Mouse (Mus musculus) monocyte, adult 5-6 weeks (primary cell): ENCODE measurements around the gene Map3k7. TPM values are rescaled to one million over a fixed set of nuclear protein-coding genes. Genes with fewer than 3 reads are reported as not detected.
"Not testable (repeated sequence)": the region's sequence is repeated elsewhere in the genome, so short reads cannot be mapped to it uniquely, and the experiment has no call there.

Experiments
- ATAC-seq: fragments of 153-309, 156-312 bp; replicated peaks from 2 replicates; pipeline ENCODE4 v1.8.0; 2017; ENCODE audit warnings: mild to moderate bottlenecking; ENCODE audit not compliant: low TSS enrichment, insufficient number of reproducible peaks, severe bottlenecking, poor library complexity, low FRiP score
- total RNA-seq: library from RNA; stranded (forward); fragments of 200-1000, 200-491, 200-594 nt; gene quantifications from 3 replicates; pipeline ENCODE4 v1.2.3, GENCODE M21; 2017

Map3k7 gene
- total RNA-seq, 1 experiment from 2014 or later: 39.3 TPM

DNA sequence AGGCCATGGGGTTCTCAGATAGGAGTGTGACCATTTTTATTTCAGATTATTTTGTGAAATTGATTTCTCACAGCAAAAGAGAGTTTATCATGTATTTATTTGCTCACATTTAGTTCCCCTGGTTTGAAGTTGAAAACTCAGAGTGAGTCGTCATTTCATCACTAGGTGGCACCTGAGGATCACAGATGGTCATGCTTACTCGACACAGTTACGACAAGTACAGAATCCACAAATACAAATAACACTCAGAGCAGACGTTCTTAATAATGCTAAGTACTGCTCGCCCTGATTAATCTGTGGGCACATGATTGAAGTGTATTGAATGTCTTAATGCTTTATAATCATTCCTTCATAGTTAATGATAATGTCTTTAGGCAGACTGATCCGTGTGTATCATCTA, 8.3 kb downstream of the Map3k7 start:
- ATAC-seq: no peak; the same call in 1 of the 2 replicates

DNA sequence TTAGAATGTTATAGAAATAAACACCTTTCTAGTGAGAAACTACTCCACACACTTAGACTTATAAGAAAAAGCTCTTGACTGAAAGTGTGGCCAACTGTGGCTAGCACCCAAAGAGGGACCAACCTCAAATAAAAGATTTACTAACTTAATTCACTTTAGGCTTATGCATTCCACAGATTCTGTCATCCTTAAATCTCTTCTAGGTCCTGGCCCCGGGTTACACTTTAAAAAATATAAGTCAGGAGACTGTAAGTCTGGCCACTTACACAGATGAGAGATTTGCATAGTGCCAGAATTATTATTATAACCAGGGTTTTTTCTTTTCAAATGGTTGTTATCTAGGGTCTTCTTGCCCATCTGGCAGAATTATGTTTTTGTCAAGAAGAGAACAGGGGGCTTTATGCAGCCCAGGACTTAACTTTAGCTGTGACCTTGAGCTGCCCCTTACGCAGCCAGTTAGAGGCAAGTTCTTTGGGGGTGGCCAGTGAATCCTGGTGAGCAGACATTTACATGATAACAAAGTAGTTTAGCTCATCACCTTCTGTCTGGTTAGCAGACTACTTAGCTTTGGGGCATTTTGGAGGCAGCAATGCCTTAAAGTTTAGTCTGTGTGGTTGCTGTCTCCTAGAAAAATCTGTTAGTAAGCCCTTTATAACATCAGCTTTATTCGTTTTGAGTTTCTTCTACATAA, 11.5 kb downstream of the Map3k7 start:
- ATAC-seq: no peak

GRCm38 (mm10) chr4:31981863-31982262, 18.0 kb downstream of the Map3k7 start:
- ATAC-seq: no peak

- no peak for ATAC-seq
Observed at GRCm38 (mm10) chr4:31993386-31993785, 29.5 kb downstream of the Map3k7 start.

GRCm38 (mm10) chr4:31993865-31994264, 30.0 kb downstream of the Map3k7 start:
- no peak for ATAC-seq

DNA sequence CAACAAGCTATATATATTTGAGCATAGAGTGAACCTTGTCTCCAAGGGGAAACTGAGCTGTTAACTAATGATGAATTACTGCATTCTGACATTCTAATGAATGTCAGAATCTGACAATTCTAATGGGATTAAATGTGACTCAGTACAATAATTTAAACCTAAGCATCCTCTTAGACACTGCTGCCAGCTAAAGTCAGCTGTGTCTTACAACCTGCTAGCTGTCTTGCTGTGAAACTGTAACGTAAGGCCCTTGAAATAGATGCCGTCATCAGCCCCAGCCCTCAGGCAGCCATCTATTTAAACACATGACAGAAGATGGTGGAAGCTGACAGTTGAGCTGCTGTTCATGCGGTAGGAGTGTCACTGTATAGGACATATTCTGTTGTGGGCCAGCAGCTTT, 37.6 kb downstream of the Map3k7 start:
- ATAC-seq: no peak

GRCm38 (mm10) chr4:32004773-32005591, 41.1 kb downstream of the Map3k7 start:
- peak; percentile 22; the same call in 1 of the 2 replicates for ATAC-seq

GRCm38 (mm10) chr4:32007174-32007573, 43.3 kb downstream of the Map3k7 start:
- ATAC-seq: no peak

GRCm38 (mm10) chr4:32008095-32008494, 44.2 kb downstream of the Map3k7 start:
- no peak for ATAC-seq

- peak; percentile 64 for ATAC-seq
Observed at GRCm38 (mm10) chr4:32010808-32011207, 46.9 kb downstream of the Map3k7 start.

- ATAC-seq: peak; percentile 46; the same call in 1 of the 2 replicates
Observed at GRCm38 (mm10) chr4:32011218-32011973, 47.5 kb downstream of the Map3k7 start.

DNA sequence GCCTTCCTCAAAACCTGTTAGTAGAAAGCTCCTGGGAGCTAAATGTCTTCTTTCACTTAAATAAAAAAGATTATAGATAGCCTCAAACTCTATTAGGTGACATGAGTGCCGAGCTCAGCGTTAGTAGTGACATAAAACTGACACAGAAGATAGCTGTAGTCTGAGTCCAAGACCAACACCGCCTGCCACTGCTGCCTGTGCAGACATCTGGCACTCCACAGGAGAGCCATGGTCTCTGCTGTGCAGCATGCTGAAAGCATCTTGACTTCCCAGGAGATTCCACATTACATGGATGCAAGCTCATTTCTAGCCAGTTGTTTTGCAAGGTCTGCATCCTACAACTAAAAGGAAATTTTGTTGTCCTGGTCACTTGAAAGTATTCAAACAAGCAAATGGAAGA, 57.2 kb downstream of the Map3k7 start:
- no peak for ATAC-seq

- no peak for ATAC-seq
Observed at GRCm38 (mm10) chr4:32022321-32022720, 58.4 kb downstream of the Map3k7 start.

GRCm38 (mm10) chr4:32024170-32024569, 60.3 kb downstream of the Map3k7 start:
- ATAC-seq: not testable (repeated sequence)

DNA sequence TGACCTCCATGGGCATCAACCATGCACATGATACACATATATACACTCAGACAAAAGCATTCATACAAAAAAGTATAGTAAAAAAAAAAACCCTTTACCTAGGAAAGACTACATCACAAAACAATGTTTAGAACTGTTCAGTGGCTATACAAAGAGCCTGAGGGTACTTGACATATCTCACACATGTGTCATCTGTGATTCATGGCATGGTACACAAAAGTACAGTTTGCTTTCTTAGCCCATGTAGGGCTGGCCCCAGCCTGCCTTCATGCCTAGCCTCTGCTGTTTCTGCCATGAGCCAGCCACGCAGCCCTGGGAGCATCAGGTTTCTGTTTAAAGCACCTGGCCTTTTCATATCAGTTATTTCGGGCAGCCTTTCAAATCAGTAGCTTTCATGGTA, 61.2 kb downstream of the Map3k7 start:
- no peak for ATAC-seq

DNA sequence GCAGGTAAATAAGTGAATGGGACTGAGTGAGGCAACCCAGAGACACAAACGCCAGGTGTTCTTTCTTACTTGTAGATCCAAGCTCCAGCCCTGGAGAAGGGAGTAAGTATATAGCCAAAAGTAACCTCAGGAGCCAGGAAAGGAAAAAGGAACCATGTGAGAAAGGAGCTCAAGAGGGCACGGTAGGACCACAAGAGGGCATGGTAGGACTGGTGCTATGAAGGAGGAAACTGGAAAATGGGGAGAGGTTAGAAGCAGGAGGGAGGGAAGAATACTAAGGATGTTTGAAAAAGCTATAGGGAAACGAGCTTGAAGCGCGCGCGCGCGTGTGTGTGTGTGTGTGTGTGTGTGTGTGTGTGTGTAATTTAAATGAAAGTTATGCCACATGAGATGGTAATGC, 63.2 kb downstream of the Map3k7 start:
- ATAC-seq: no peak

DNA sequence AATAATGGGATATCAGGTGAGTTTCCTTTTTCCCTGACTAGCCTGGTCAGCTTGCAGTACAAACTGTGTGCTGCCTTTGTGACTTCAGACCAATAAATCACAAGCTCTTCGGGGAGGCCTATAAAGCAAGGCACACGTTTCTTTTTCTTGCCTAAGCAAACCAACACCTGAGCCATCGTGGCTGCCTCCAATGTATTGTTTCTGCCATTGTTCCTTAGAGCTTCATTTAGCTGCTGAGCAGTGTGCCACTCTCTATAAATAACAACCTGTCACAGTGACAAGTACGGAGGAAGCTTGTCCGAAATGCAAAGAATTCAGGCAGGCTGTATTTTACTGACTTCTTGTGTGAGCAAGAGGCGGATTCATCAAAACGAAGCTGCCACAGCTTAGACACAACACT, 73.4 kb downstream of the Map3k7 start:
- ATAC-seq: no peak

DNA sequence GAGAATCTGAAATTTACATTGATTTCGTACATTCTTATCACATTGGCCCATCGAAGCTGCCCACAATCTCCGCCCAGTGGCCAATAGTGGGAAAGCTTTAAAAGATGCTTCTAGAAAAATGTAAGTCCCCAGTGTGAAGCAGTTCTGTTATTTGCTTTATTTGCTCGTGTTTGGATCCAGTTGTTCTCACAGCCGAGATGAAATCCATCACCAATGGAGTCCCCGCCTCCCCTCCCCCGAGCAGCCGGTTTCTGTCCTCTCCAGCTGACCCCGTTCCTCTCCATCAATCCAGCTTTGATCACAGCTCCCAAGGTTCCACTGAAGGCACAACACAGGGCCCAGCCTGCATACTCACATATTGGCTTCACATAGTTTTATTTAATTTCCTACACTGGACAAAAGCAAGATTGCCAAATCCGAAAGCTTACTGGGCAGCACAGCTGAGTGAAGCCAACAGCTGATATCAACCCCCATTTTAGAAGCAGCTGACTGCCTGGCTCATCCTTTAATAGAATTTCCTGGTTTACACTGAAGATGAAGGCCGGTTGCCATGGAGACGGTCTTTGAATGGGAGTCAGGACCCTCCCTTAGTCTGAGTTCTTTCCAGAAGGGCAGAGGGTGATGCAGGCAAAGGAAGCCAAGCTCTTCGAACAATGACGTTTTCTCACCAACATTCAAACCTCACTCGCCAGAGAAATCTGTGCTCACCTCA, 78.0 kb downstream of the Map3k7 start:
- no peak for ATAC-seq

- no peak for ATAC-seq
Observed at GRCm38 (mm10) chr4:32045234-32045633, 81.3 kb downstream of the Map3k7 start.
